Mouse (Mus musculus): ENCODE data around the gene Cbr3.

DNA sequence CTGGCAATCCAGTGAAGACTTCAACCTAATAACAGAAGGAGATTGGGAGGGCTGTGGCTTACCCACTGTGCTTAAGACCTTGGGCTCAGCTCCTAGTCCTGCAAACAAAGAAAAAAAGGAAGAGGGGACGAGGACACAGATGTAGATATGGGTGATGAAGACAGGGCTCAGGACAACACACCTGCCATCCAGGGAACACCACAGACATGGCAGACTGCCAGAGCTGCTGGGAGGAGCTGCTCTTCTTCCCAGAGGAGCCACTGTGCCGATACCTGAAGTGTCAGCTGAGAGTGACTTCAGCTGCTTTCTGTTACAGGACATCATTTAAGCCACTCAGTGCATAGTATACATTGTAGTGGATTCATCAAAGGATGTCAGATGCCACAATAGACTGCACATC, 39.5 kb downstream of the Cbr3 start:
- TF ChIP-seq USF1 (IDR thresholded peaks at IDR 0.05; ENCODE audit: low read depth), result no peak
- TF ChIP-seq POLR2A (IDR thresholded peaks at IDR 0.05; ENCODE audit: insufficient read length, low read depth), result no peak
- TF ChIP-seq E2F4 (IDR thresholded peaks at IDR 0.05; ENCODE audit: insufficient read depth), result no peak
- no peak for TF ChIP-seq TCF3 (IDR thresholded peaks at IDR 0.05; ENCODE audit: insufficient read length, low read depth)
- no peak for TF ChIP-seq SRF (IDR thresholded peaks at IDR 0.05; ENCODE audit: control insufficient read depth, insufficient read length, low read depth)
- TF ChIP-seq MAX (IDR thresholded peaks at IDR 0.05; ENCODE audit: low read depth), result no peak
- TF ChIP-seq POLR2AphosphoS2 (IDR thresholded peaks at IDR 0.05; ENCODE audit: insufficient read length, low read depth), result no peak
- TF ChIP-seq TCF12 (IDR thresholded peaks at IDR 0.05; ENCODE audit: insufficient read depth, poor library complexity, severe bottlenecking), result no peak
- no peak for TF ChIP-seq CEBPB (IDR thresholded peaks at IDR 0.05; ENCODE audit: insufficient read depth, poor library complexity, severe bottlenecking)
- TF ChIP-seq MYOD1 (IDR thresholded peaks at IDR 0.05; ENCODE audit: control insufficient read depth in 1 of 3, insufficient read length in 2 of 3, low read depth in 2 of 3), result peak in 1 of 3 experiments; percentile 27

Data from myocyte (in vitro differentiated cells).